19 mouse cellular contexts compared by ENCODE assay signal in the genomic region with DNA sequence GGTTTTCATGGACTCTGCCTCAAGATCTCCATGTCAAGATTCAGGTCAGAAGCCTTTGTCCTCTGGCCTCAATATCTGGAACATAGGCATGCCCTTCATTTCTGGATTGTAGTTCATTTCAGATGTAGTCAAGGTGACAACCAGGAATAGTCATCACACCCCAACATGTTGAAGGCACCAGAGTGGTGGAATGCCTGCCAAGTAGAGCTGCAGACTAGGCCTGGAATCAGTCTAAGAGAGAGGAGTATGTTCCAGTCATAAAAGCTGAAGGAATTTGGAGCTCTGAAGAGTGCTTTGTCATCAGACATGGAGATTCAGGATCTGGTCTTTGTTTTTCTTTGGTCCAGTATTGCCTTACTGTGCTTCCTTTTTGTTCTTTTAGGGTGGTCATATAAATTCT.
A peak's percentile ranks its signal among the peaks of the same experiment; 100 is the strongest.
DNase-seq lines count a peak whose midpoint lies in the region; ATAC-seq and TF ChIP-seq lines count a peak whose summit lies in the region.
"Had no signal": no experiment of that assay in that cellular context is flagged by ENCODE, and none has a peak within 500 bp of the region (broad histone marks: within the 10 kb centered on the region; RNA-seq: fewer than 3 reads in every experiment).

No protein-coding gene starts in this region.

- H3K9ac ChIP-seq in heart, embryonic 13.5 days, result no peak overlapping the region
- H3K9ac ChIP-seq in heart, postnatal 0 days (replicated peaks; ENCODE audit: low read depth, low read length), result no peak overlapping the region
- no peak overlapping the region for H3K9ac ChIP-seq in intestine, embryonic 15.5 days
- H3K9ac ChIP-seq: embryonic facial prominence, embryonic 15.5 days; hindbrain, embryonic 13.5 days had no signal

- peak; percentile 28 to 52 for DNase-seq in heart, adult 18-20 months
- no peak for DNase-seq in heart, postnatal 25 days (ENCODE audit: low spot score)
- peak; percentile 73 for DNase-seq in heart, postnatal 0 days (ENCODE audit: low spot score)
- DNase-seq in spleen, postnatal 4 days (ENCODE audit: low spot score in 2 of 2), result no peak
- no peak for DNase-seq in left cerebral cortex, postnatal 36 days (ENCODE audit: low spot score in 2 of 2)
- DNase-seq: adrenal gland, postnatal 10 days; cerebellum, adult 11 months; cerebellum, adult 8-10 months; cerebellum, postnatal 14 days; embryo, embryonic 11 days; kidney, adult 2 months had no signal

- ATAC-seq in heart, embryonic 13.5 days (ENCODE audit: extremely low read depth, insufficient number of reproducible peaks, low FRiP score, low TSS enrichment), result no peak
- peak; percentile 96 for ATAC-seq in heart, postnatal 0 days (ENCODE audit: insufficient read depth, low read depth)
- no peak for ATAC-seq in intestine, embryonic 15.5 days
- ATAC-seq: forebrain, embryonic 14.5 days; hindbrain, postnatal 0 days had no signal

- H3K27ac ChIP-seq in heart, embryonic 13.5 days (replicated peaks), result peak overlapping the region; percentile 48
- H3K27ac ChIP-seq in heart, postnatal 0 days (ENCODE audit: low read depth), result peak overlapping the region; percentile 60
- no peak overlapping the region for H3K27ac ChIP-seq in intestine, embryonic 15.5 days
- H3K27ac ChIP-seq: embryonic facial prominence, embryonic 15.5 days; forebrain, embryonic 10.5 days; hindbrain, embryonic 13.5 days; hindbrain, postnatal 0 days had no signal

- no peaks in the 10 kb centered on the region for H3K9me3 ChIP-seq in heart, embryonic 13.5 days
- no peaks in the 10 kb centered on the region for H3K9me3 ChIP-seq in heart, postnatal 0 days (replicated peaks; ENCODE audit: control insufficient read depth, low read length)
- H3K9me3 ChIP-seq in intestine, embryonic 15.5 days, result no peaks in the 10 kb centered on the region
- H3K9me3 ChIP-seq: embryonic facial prominence, embryonic 15.5 days; forebrain, embryonic 10.5 days; hindbrain, embryonic 13.5 days had no signal

- no peak overlapping the region for H3K4me3 ChIP-seq in heart, embryonic 13.5 days
- no peak overlapping the region for H3K4me3 ChIP-seq in heart, postnatal 0 days (ENCODE audit: low read depth, low read length)
- H3K4me3 ChIP-seq in intestine, embryonic 15.5 days (replicated peaks), result no peak overlapping the region
- H3K4me3 ChIP-seq: embryonic facial prominence, embryonic 15.5 days; erythroblast, embryonic 14.5 days; forebrain, embryonic 10.5 days; hindbrain, embryonic 13.5 days had no signal

- TF ChIP-seq EP300 in heart, postnatal 0 days (IDR thresholded peaks at IDR 0.05; ENCODE audit: low read depth), result no peak

- no peak overlapping the region for H3K4me2 ChIP-seq in heart, embryonic 13.5 days
- no peak overlapping the region for H3K4me2 ChIP-seq in heart, postnatal 0 days (ENCODE audit: low read depth, low read length)
- H3K4me2 ChIP-seq in intestine, embryonic 15.5 days (replicated peaks), result no peak overlapping the region
- H3K4me2 ChIP-seq: embryonic facial prominence, embryonic 15.5 days; hindbrain, embryonic 13.5 days had no signal

- H3K27me3 ChIP-seq in heart, embryonic 13.5 days (replicated peaks), result no peaks in the 10 kb centered on the region
- H3K27me3 ChIP-seq in heart, postnatal 0 days (ENCODE audit: control insufficient read depth, insufficient read depth, low read length), result no peaks in the 10 kb centered on the region
- H3K27me3 ChIP-seq in intestine, embryonic 15.5 days (replicated peaks), result no peaks in the 10 kb centered on the region
- H3K27me3 ChIP-seq: embryonic facial prominence, embryonic 15.5 days; hindbrain, embryonic 13.5 days had no signal

- no peak for TF ChIP-seq CTCF in heart, postnatal 0 days (IDR thresholded peaks at IDR 0.05; ENCODE audit: low read depth)

- intact Hi-C loops in heart, postnatal 25 days (cut with DNase I), result no loop called here
- intact Hi-C loops in left cerebral cortex, postnatal 36 days (cut with DNase I), result no loop called here

- H3K36me3 ChIP-seq in heart, embryonic 13.5 days, result no peaks in the 10 kb centered on the region
- no peaks in the 10 kb centered on the region for H3K36me3 ChIP-seq in heart, postnatal 0 days (replicated peaks; ENCODE audit: control insufficient read depth, insufficient read depth, low read length)
- H3K36me3 ChIP-seq in intestine, embryonic 15.5 days, result no peaks in the 10 kb centered on the region
- H3K36me3 ChIP-seq: embryonic facial prominence, embryonic 15.5 days; forebrain, embryonic 10.5 days; hindbrain, embryonic 13.5 days had no signal

- H3K4me1 ChIP-seq in heart, embryonic 13.5 days, result no peaks in the 10 kb centered on the region
- H3K4me1 ChIP-seq in heart, postnatal 0 days (ENCODE audit: control insufficient read depth, insufficient read depth), result no peaks in the 10 kb centered on the region
- no peaks in the 10 kb centered on the region for H3K4me1 ChIP-seq in intestine, embryonic 15.5 days (replicated peaks)
- H3K4me1 ChIP-seq: embryonic facial prominence, embryonic 15.5 days; forebrain, embryonic 10.5 days; hindbrain, embryonic 13.5 days had no signal

Comparison
In these comparisons a context has a peak if more than half of its experiments do, and no peak if none do; other contexts are left out.
1. DNase-seq: peak in heart, adult 18-20 months (2 of 2) and heart, postnatal 0 days (single experiment); none in heart, postnatal 25 days (single experiment), spleen, postnatal 4 days (0 of 2) and left cerebral cortex, postnatal 36 days (0 of 2).